Mouse (Mus musculus) C2C12 (cell line): ENCODE measurements around the gene Atf4.

ENCODE experiments used
- CTCF ChIP-seq: IDR thresholded peaks from one replicate; pipeline ENCODE4 v1.5.1; 2011; ENCODE audit not compliant: control insufficient read depth, insufficient read depth, insufficient read length
- FOSL1 ChIP-seq: IDR thresholded peaks from one replicate; pipeline ENCODE4 v1.8.0; 2011; ENCODE audit warnings: mild to moderate bottlenecking, low read length; ENCODE audit not compliant: poor library complexity, insufficient read depth, severe bottlenecking

DNA sequence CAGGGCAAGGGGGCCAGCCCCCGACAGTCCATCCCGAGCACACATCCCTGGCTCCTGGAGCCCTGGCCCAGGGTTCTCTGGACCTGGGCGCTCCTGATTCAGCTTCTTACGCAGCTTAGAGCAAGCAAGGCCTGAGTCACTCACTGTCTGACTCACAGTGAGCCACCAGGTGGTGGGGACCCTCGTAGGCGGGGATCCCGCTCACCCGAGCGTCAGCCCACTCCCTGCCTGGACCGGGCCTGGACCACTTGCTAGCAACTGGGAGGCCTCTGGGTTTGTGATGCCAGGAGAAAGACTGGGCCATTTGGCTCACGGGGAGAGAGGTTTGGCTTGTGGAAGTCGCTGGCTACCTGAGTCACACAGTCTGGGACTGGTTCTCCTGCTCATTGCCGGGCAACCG is 48.8 kb downstream of the Atf4 start:
- TF ChIP-seq CTCF (no peak), FOSL1 (no peak)
